Mouse (Mus musculus) liver, postnatal 0 days (tissue): ENCODE results near the gene Als2cr12.

Experiments
- CTCF ChIP-seq: sonication (generic); IDR thresholded peaks from 2 replicates; pipeline ENCODE4 v1.5.1; 2016; ENCODE audit warnings: antibody characterized with exemption, low read depth
- EP300 ChIP-seq: IDR thresholded peaks from 2 replicates; pipeline ENCODE4 v1.6.1; 2016; ENCODE audit warnings: antibody characterized with exemption, low read depth, mild to moderate bottlenecking

DNA sequence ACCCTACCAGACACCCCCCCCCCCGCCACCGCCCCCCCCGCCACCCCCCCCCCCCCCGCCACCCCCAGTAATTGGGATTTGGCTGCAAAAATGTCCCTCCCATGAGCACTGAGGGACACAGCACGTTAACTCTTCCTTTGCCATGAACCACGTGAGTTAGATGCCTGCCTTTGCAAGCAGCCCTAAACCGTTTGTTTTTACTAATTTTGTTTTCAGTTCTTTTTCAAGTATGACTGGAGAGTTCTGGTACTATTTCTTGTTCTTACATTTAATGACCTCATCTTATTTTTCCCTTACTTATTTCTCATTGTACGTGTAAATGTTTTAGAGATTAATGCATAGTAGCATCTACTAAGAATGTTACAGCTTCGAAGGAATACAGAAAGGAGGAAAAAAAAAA is 28.7 kb upstream of the Als2cr12 start:
- no peak for TF ChIP-seq EP300
- TF ChIP-seq CTCF: no peak
